ENCODE assay signal across 23 mouse cellular contexts in genomic region chr2:105730704-105731103, GRCm38 (mm10).
DNase-seq lines count a peak whose midpoint lies in the region; ATAC-seq and TF ChIP-seq lines count a peak whose summit lies in the region.
"Had no signal": no experiment of that assay in that cellular context is flagged by ENCODE, and none has a peak within 500 bp of the region (broad histone marks: within the 10 kb centered on the region; RNA-seq: fewer than 3 reads in every experiment).

No protein-coding gene starts in this region.

- 0 out of 2 replicates have a peak, but pooled peaks have one; percentile 48 for ATAC-seq in forebrain, embryonic 15.5 days (replicated peaks)
- ATAC-seq: activated CD4-positive, CD25-positive, alpha-beta regulatory T cell, adult 4 months; intestine, embryonic 16.5 days; Patski had no signal

- no peak for TF ChIP-seq CTCF in brain, embryonic 14.5 days (IDR thresholded peaks at IDR 0.05; ENCODE audit: borderline replicate concordance, extremely low read depth, insufficient read depth, insufficient read length)

- no peak overlapping the region for H3K27ac ChIP-seq in forebrain, embryonic 15.5 days (replicated peaks)
- no peak overlapping the region for H3K27ac ChIP-seq in forebrain, embryonic 10.5 days
- H3K27ac ChIP-seq: embryonic facial prominence, embryonic 15.5 days; gastrocnemius, adult 2 months; hindbrain, embryonic 15.5 days had no signal

- intact Hi-C loops in left cerebral cortex, postnatal 4 days (cut with DNase I): no loop called here

- no peak for DNase-seq in forebrain, embryonic 10.5 days (ENCODE audit: extremely low spot score, low spot score)
- peak; percentile 19 for DNase-seq in left cerebral cortex, adult 11 months (ENCODE audit: low spot score)
- DNase-seq in left cerebral cortex, postnatal 4 days: no peak
- peak; percentile 70 for DNase-seq in brain, embryonic 14.5 days (ENCODE audit: low read depth)
- DNase-seq in telencephalon, adult 2 months (ENCODE audit: low read depth, low spot score): peak; percentile 58
- no peak for DNase-seq in adrenal gland, adult 18-20 months (ENCODE audit: low spot score in 2 of 2)
- DNase-seq: adrenal gland, adult 2 months; adrenal gland, postnatal 25 days; cerebellum, adult 11 months; cerebellum, adult 8-10 months; cerebellum, postnatal 14 days; embryo, embryonic 11 days; gastrocnemius, adult 2 months; gastrocnemius, postnatal 25 days had no signal

- no peak overlapping the region for H3K4me2 ChIP-seq in forebrain, embryonic 15.5 days (replicated peaks)
- H3K4me2 ChIP-seq: embryonic facial prominence, embryonic 15.5 days; heart, embryonic 12.5 days; hindbrain, embryonic 15.5 days had no signal

- H3K27me3 ChIP-seq in forebrain, embryonic 15.5 days: peaks cover 3% of the 10 kb centered on the region; the same call in 1 of the 2 replicates
- peaks cover 30% of the 10 kb centered on the region for H3K27me3 ChIP-seq in forebrain, embryonic 10.5 days (ENCODE audit: poor library complexity, severe bottlenecking)
- H3K27me3 ChIP-seq: CH12.LX; embryonic facial prominence, embryonic 15.5 days; hindbrain, embryonic 15.5 days; Patski had no signal

- no peak overlapping the region for H3K4me3 ChIP-seq in forebrain, embryonic 15.5 days
- H3K4me3 ChIP-seq in forebrain, embryonic 10.5 days: no peak overlapping the region
- H3K4me3 ChIP-seq: embryonic facial prominence, embryonic 15.5 days; erythroblast, embryonic 14.5 days; gastrocnemius, adult 2 months; heart, embryonic 12.5 days; hindbrain, embryonic 15.5 days had no signal

- no peak overlapping the region for H3K9ac ChIP-seq in forebrain, embryonic 15.5 days (replicated peaks)
- H3K9ac ChIP-seq: embryonic facial prominence, embryonic 15.5 days; heart, embryonic 12.5 days; hindbrain, embryonic 15.5 days had no signal

- H3K4me1 ChIP-seq in forebrain, embryonic 15.5 days: no peaks in the 10 kb centered on the region
- peaks cover 6% of the 10 kb centered on the region for H3K4me1 ChIP-seq in forebrain, embryonic 10.5 days
- H3K4me1 ChIP-seq: embryonic facial prominence, embryonic 15.5 days; hindbrain, embryonic 15.5 days had no signal

- no peak for TF ChIP-seq POLR2A in brain, embryonic 14.5 days (IDR thresholded peaks at IDR 0.05; ENCODE audit: borderline replicate concordance, extremely low read depth, insufficient read depth, insufficient read length, poor library complexity, severe bottlenecking)

- 76% methylated on average over 3 of the region's 3 CpGs for WGBS in forebrain, embryonic 15.5 days
- 97% methylated on average over 3 of the region's 3 CpGs for WGBS in forebrain, embryonic 10.5 days

- no peaks in the 10 kb centered on the region for H3K9me3 ChIP-seq in forebrain, embryonic 15.5 days
- no peaks in the 10 kb centered on the region for H3K9me3 ChIP-seq in forebrain, embryonic 10.5 days
- H3K9me3 ChIP-seq: embryonic facial prominence, embryonic 15.5 days; heart, embryonic 12.5 days; hindbrain, embryonic 15.5 days had no signal

- no peaks in the 10 kb centered on the region for H3K36me3 ChIP-seq in forebrain, embryonic 15.5 days
- H3K36me3 ChIP-seq in forebrain, embryonic 10.5 days (replicated peaks): no peaks in the 10 kb centered on the region; the same call in 1 of the 2 replicates
- H3K36me3 ChIP-seq: embryonic facial prominence, embryonic 15.5 days; heart, embryonic 12.5 days; hindbrain, embryonic 15.5 days had no signal

Comparison
In these comparisons a context has a peak if more than half of its experiments do, and no peak if none do; other contexts are left out.
1. DNase-seq: peak in left cerebral cortex, adult 11 months (single experiment), brain, embryonic 14.5 days (single experiment) and telencephalon, adult 2 months (single experiment); none in forebrain, embryonic 10.5 days (single experiment), left cerebral cortex, postnatal 4 days (single experiment) and adrenal gland, adult 18-20 months (0 of 2).